Mouse (Mus musculus): ENCODE results near the gene Gm36864. TPM values are rescaled to one million over a fixed set of nuclear protein-coding genes. Genes with fewer than 3 reads are reported as not detected.
A peak's percentile ranks its signal among the peaks of the same experiment; 100 is the strongest.

Gene Gm36864
- polyA plus RNA-seq, 1 experiment = 0.06 TPM

DNA sequence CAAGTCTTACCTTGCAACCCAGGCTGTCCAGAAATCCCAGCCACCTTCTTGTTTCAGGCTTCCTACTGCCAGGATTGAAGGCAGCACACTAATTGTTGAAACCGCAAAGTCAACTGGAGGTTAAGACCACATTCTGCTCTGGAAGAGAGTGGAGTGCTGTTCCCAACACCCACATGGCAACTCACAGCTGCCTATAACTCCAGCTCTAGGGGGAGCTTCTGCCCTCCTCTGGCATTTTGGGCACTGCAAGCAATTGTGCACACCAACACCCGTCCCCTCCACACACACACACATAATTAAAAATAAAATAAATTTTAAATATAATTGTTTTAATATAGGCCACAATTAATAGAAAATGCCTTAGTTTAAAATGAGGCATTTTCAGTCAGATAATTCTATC lies 5.2 kb downstream of the Gm36864 start:
- H3K4me3 ChIP-seq (ENCODE audit: insufficient read depth, poor library complexity, severe bottlenecking) = no peak overlapping the region
- H3K36me3 ChIP-seq (ENCODE audit: control insufficient read depth, insufficient read depth) = no peaks in the 10 kb centered on the region
- H3K27me3 ChIP-seq (ENCODE audit: control insufficient read depth, insufficient read depth, insufficient read length) = peaks cover 18% of the 10 kb centered on the region
- TF ChIP-seq MYOD1 (IDR thresholded peaks at IDR 0.05; ENCODE audit: control insufficient read depth, insufficient read length, low read depth) (no peak), MYOG (IDR thresholded peaks at IDR 0.05; ENCODE audit: control insufficient read depth, extremely low read depth, insufficient read length) (no peak), MAX (IDR thresholded peaks at IDR 0.05) (no peak), FOSL1 (IDR thresholded peaks at IDR 0.05; ENCODE audit: insufficient read depth, low read length, poor library complexity, severe bottlenecking) (no peak), CEBPB (IDR thresholded peaks at IDR 0.05; ENCODE audit: low read depth) (no peak), CTCF (IDR thresholded peaks at IDR 0.05; ENCODE audit: control insufficient read depth, insufficient read depth, insufficient read length) (no peak), USF1 (IDR thresholded peaks at IDR 0.05; ENCODE audit: low read depth) (no peak)
- H3ac ChIP-seq (ENCODE audit: control insufficient read depth, insufficient read length, low read depth) = no peak overlapping the region
- H3K79me2 ChIP-seq (ENCODE audit: control insufficient read depth, insufficient read depth) = peaks cover 8% of the 10 kb centered on the region
- no peaks in the 10 kb centered on the region for H3K79me3 ChIP-seq (ENCODE audit: low read depth)

DNA sequence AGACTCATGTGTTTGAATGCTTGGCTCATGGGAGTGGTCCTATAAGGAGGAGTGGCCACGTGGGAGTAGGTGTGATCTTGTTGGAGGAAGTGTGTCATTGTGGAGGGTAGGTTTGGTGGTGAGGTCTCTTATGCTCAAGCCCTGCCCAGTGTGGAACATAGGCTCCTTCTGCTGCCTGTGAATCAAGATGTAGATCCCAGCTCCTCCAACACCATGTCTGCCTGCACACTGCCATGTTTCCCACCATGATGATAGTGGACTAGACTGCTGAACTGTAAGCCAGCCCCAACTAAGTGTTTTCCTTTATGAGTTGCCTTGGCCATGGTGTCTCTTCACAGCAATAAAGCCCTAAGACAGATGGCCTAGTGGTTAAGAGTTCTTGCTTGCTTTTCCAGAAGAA lies 8.1 kb downstream of the Gm36864 start:
- TF ChIP-seq CEBPB (IDR thresholded peaks at IDR 0.05; ENCODE audit: low read depth) (no peak), MYOG (IDR thresholded peaks at IDR 0.05; ENCODE audit: control insufficient read depth, extremely low read depth, insufficient read length) (no peak), FOSL1 (IDR thresholded peaks at IDR 0.05; ENCODE audit: insufficient read depth, low read length, poor library complexity, severe bottlenecking) (no peak), MYOD1 (IDR thresholded peaks at IDR 0.05; ENCODE audit: control insufficient read depth, insufficient read length, low read depth) (no peak), USF1 (IDR thresholded peaks at IDR 0.05; ENCODE audit: low read depth) (no peak), CTCF (IDR thresholded peaks at IDR 0.05; ENCODE audit: control insufficient read depth, insufficient read depth, insufficient read length) (no peak)

DNA sequence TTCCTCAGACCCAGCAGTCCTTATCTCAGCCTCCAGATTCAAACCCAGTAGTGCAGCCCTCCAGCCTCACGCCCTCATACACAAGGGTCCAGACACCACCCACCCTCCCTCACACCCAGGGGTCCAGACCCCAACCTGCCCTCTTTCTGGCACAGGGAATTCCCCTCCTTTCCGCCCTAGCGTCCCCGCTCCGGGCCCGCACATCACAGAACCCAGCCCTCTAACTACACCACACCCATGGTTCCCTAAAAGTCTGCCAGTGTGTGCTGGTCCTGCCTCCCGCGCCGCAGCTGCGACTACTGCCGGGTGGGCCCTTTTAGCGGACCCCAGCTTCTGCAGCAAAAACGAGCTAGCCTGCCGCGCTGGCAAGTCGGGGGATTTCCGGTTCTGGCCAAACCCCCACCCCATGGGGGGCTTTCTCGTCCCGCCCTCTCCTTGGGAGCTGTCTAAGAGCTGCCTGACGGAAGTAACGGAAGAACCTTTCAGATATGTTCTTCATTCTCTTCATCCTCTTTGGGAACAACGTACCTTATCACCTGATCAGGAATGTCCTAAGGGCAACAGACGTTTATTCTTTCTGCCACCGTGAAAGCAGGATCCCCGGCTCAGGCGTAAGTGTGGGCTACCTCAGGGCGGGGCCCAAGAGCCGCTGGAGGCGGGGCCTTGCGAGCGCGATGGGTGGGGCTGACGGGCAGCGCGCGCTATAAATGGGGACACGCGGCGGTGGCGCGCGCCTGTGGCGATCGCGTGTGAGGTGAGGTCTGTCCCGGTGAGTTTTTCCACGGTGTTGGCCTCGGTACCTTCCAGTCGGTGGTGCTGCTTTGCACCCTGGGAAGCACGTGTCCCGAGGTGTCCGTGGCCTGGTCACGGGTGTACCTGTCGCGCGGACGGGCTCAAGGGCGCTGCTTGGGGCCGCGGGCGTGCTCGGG lies 10.3 kb downstream of the Gm36864 start, which contains the start of the genes 1700028J19Rik and 2410002F23Rik:
Gene 1700028J19Rik (minus strand): TSS at position 641 of the 929 bp plus-strand sequence.
Gene 2410002F23Rik (plus strand): TSS at position 668 of the 929 bp plus-strand sequence.
- H3K79me3 ChIP-seq (ENCODE audit: low read depth) = peaks cover 25% of the 10 kb centered on the region
- H3K4me3 ChIP-seq (ENCODE audit: insufficient read depth, poor library complexity, severe bottlenecking) = peak within 1 kb of the TSS; percentile 89
- peak within 1 kb of the TSS; percentile 94 for H3ac ChIP-seq (ENCODE audit: control insufficient read depth, insufficient read length, low read depth)
- H3K79me2 ChIP-seq (ENCODE audit: control insufficient read depth, insufficient read depth) = peaks cover 52% of the 10 kb centered on the region
- peaks cover 27% of the 10 kb centered on the region for H3K36me3 ChIP-seq (ENCODE audit: control insufficient read depth, insufficient read depth)
- no peak for TF ChIP-seq MYOD1 (IDR thresholded peaks at IDR 0.05; ENCODE audit: control insufficient read depth, insufficient read length, low read depth)
- TF ChIP-seq MAX (IDR thresholded peaks at IDR 0.05) = peak; percentile 96
- no peaks in the 10 kb centered on the region for H3K27me3 ChIP-seq (ENCODE audit: control insufficient read depth, insufficient read depth, insufficient read length)

More for the DNA sequence above, 8.1 kb downstream of the Gm36864 start:
- peaks cover 22% of the 10 kb centered on the region for H3K79me3 ChIP-seq (ENCODE audit: low read depth)
- peaks cover 6% of the 10 kb centered on the region for H3K27me3 ChIP-seq (ENCODE audit: control insufficient read depth, insufficient read depth, insufficient read length)
- H3K36me3 ChIP-seq (ENCODE audit: control insufficient read depth, insufficient read depth) = peaks cover 10% of the 10 kb centered on the region
- no peak overlapping the region for H3ac ChIP-seq (ENCODE audit: control insufficient read depth, insufficient read length, low read depth)
- H3K4me3 ChIP-seq (ENCODE audit: insufficient read depth, poor library complexity, severe bottlenecking) = no peak overlapping the region
- H3K79me2 ChIP-seq (ENCODE audit: control insufficient read depth, insufficient read depth) = peaks cover 34% of the 10 kb centered on the region

GRCm38 (mm10) chr7:44246984-44247470 lies 11.1 kb downstream of the Gm36864 start:
- TF ChIP-seq CEBPB (IDR thresholded peaks at IDR 0.05; ENCODE audit: low read depth) (no peak), USF1 (IDR thresholded peaks at IDR 0.05; ENCODE audit: low read depth) (no peak), MYOG (IDR thresholded peaks at IDR 0.05; ENCODE audit: control insufficient read depth, extremely low read depth, insufficient read length) (no peak), CTCF (IDR thresholded peaks at IDR 0.05; ENCODE audit: control insufficient read depth, insufficient read depth, insufficient read length) (no peak), FOSL1 (IDR thresholded peaks at IDR 0.05; ENCODE audit: insufficient read depth, low read length, poor library complexity, severe bottlenecking) (no peak), MYOD1 (IDR thresholded peaks at IDR 0.05; ENCODE audit: control insufficient read depth, insufficient read length, low read depth) (no peak), MAX (IDR thresholded peaks at IDR 0.05) (no peak)
- Histone ChIP-seq H3ac (ENCODE audit: control insufficient read depth, insufficient read length, low read depth) (peak overlapping the region; percentile 94), H3K4me3 (ENCODE audit: insufficient read depth, poor library complexity, severe bottlenecking) (peak overlapping the region; percentile 89), H3K79me2 (ENCODE audit: control insufficient read depth, insufficient read depth) (peaks cover 52% of the 10 kb centered on the region), H3K27me3 (ENCODE audit: control insufficient read depth, insufficient read depth, insufficient read length) (no peaks in the 10 kb centered on the region), H3K79me3 (ENCODE audit: low read depth) (peaks cover 25% of the 10 kb centered on the region), H3K36me3 (ENCODE audit: control insufficient read depth, insufficient read depth) (peaks cover 27% of the 10 kb centered on the region)

GRCm38 (mm10) chr7:44247971-44248370 lies 12.0 kb downstream of the Gm36864 start:
- Histone ChIP-seq H3K36me3 (ENCODE audit: control insufficient read depth, insufficient read depth) (peaks cover 34% of the 10 kb centered on the region), H3K27me3 (ENCODE audit: control insufficient read depth, insufficient read depth, insufficient read length) (no peaks in the 10 kb centered on the region), H3K4me3 (ENCODE audit: insufficient read depth, poor library complexity, severe bottlenecking) (peak overlapping the region; percentile 89), H3K79me3 (ENCODE audit: low read depth) (peaks cover 25% of the 10 kb centered on the region), H3K79me2 (ENCODE audit: control insufficient read depth, insufficient read depth) (peaks cover 52% of the 10 kb centered on the region), H3ac (ENCODE audit: control insufficient read depth, insufficient read length, low read depth) (no peak overlapping the region)
- no peak for TF ChIP-seq MAX (IDR thresholded peaks at IDR 0.05)
- TF ChIP-seq MYOG (IDR thresholded peaks at IDR 0.05; ENCODE audit: control insufficient read depth, extremely low read depth, insufficient read length) = no peak
- no peak for TF ChIP-seq USF1 (IDR thresholded peaks at IDR 0.05; ENCODE audit: low read depth)
- no peak for TF ChIP-seq MYOD1 (IDR thresholded peaks at IDR 0.05; ENCODE audit: control insufficient read depth, insufficient read length, low read depth)
- TF ChIP-seq CEBPB (IDR thresholded peaks at IDR 0.05; ENCODE audit: low read depth) = no peak
- TF ChIP-seq FOSL1 (IDR thresholded peaks at IDR 0.05; ENCODE audit: insufficient read depth, low read length, poor library complexity, severe bottlenecking) = no peak
- TF ChIP-seq CTCF (IDR thresholded peaks at IDR 0.05; ENCODE audit: control insufficient read depth, insufficient read depth, insufficient read length) = no peak
